Mouse (Mus musculus) C2C12 (cell line): ENCODE data around the gene Bak1.
"Not testable (repeated sequence)": the region's sequence is repeated elsewhere in the genome, so short reads cannot be mapped to it uniquely, and the experiment has no call there.

Experiments used
- CEBPB ChIP-seq: IDR thresholded peaks from one replicate; pipeline ENCODE4 v1.6.1; 2011; ENCODE audit warnings: low read depth, mild to moderate bottlenecking, control low read depth, moderate library complexity
- CTCF ChIP-seq: IDR thresholded peaks from one replicate; pipeline ENCODE4 v1.5.1; 2011; ENCODE audit not compliant: control insufficient read depth, insufficient read depth, insufficient read length
- FOSL1 ChIP-seq: IDR thresholded peaks from one replicate; pipeline ENCODE4 v1.8.0; 2011; ENCODE audit warnings: mild to moderate bottlenecking, low read length; ENCODE audit not compliant: poor library complexity, insufficient read depth, severe bottlenecking
- MAX ChIP-seq: IDR thresholded peaks from one replicate; pipeline ENCODE4 v1.6.1; 2011; ENCODE audit warnings: mild to moderate bottlenecking, control low read depth
- MYOD1 ChIP-seq: IDR thresholded peaks from one replicate; pipeline ENCODE4 v1.6.1; 2011; ENCODE audit warnings: low read depth; ENCODE audit not compliant: control insufficient read depth, insufficient read length
- MYOG ChIP-seq: IDR thresholded peaks from one replicate; pipeline ENCODE4 v1.6.1; 2011; ENCODE audit not compliant: control insufficient read depth, insufficient read length; ENCODE audit errors: extremely low read depth
- USF1 ChIP-seq: IDR thresholded peaks from one replicate; pipeline ENCODE4 v1.6.1; 2011; ENCODE audit warnings: low read depth, mild to moderate bottlenecking, control low read depth, moderate library complexity

DNA sequence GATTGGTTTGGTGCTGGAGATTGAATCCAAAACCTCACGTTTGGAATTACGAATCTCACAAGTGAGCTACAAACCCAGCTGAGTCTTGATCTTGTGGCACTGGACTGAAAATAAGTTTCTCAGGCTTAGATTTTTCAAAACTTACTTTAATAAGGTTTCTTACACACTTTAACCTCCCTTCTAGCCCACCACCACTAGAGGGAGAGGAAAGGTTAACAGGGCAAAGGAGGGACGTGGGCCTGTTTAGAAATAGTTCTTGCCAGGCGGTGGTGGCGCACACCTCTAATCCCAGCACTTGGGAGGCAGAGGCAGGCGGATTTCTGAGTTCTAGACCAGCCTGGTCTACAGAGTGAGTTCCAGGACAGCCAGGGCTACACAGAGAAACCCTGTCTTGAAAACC lies 51.5 kb downstream of the Bak1 start:
- not testable (repeated sequence) for TF ChIP-seq CTCF, USF1, MAX, FOSL1, MYOD1, CEBPB, MYOG
